Mouse (Mus musculus): ENCODE measurements around the gene Ly86.

Gene Ly86

GRCm38 (mm10) chr13:37431707-37432106, 86.7 kb downstream of the Ly86 start:
- in situ Hi-C loops (cut with MboI, MseI): no loop called here

GRCm38 (mm10) chr13:37432653-37433052, 87.6 kb downstream of the Ly86 start:
- in situ Hi-C loops (cut with MboI, MseI): no loop called here

- in situ Hi-C loops (cut with MboI, MseI): no loop called here
Observed at GRCm38 (mm10) chr13:37433142-37433541, 88.1 kb downstream of the Ly86 start.

- in situ Hi-C loops (cut with MboI, MseI): no loop called here
Observed at GRCm38 (mm10) chr13:37433730-37434129, 88.7 kb downstream of the Ly86 start.

DNA sequence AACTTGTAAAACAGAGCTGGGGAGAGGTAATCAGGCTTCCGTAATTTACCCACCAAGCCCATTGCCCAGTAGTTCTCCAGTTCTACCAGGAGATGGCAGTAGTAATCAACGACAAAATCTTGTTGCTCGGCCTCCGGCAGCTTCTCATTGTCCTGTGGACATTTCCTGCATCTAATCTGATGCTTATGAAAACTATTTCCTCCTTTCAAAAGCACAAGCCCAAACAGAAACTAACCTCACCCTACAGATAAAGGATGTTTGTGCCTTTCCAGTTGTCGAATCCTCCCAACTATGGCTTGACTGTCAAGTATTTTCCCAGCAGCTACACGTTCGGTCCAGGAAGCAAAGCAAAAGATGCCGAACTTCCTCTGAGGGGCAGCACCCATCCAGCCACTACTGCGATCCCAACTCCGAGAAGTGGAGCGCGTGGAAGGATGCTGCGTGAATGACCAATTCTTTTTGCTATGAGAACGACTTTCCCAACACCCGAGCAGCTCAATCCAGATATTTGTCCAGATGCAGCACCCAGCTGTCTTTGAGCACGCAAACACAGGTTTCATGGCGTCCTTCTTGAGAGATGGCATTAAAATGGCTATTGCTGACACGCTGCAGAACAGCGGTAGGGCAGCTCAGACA, 89.2 kb downstream of the Ly86 start:
- in situ Hi-C loops (cut with MboI, MseI): no loop called here

DNA sequence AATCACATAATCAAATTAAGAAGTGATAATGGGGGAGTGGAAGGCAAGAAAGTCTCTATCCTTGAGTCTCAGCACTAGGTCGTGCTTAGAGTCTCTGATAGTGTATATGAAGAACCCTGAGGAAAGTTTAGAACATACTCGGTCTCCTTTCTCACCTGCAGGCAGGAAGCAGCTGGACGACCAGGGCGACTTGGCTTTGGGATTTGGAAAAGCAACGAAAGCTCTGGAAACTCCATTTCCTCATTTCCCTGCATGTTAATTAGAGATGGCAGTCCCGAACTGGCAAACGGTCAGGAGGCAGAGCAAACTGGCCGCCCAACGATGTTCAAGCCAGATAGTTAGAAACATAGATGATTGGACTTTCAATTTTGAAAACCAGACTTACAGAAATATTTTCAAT, 89.8 kb downstream of the Ly86 start:
- in situ Hi-C loops (cut with MboI, MseI): no loop called here

DNA sequence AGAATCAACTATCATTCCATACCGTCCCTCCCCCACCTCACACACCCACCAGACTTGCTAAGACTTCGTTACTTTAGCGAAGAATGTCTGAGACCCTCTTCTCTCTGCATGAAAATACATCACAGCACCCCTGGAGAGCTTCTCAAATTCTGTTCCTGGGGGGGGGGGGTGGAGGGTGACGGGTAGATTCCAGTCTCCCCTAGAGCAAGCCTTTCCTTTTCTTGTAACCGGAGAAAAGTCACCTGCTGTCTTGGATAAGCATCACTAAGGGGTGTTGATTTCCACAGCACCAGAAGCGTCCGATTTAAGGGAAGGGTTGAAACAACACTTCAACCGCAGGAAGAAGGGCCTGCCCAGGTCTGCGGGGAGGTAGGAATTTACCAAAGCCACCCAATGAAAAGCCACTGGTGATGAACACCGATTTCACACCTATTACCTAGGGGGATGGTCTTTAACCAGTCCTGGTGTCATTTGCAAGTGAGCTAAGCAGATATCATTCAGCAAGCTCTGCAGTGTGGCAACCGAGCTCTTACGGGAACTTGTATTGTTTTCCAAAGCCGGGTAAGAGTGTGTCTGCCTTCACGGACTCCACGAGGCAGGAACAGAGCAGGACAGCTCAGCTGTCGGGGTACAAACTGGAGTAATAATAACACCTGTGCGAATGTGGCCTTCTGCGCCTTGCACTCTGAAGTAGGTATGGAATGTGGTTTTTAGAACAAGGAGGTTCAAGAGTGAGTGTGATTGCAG, 91.4 kb downstream of the Ly86 start:
- in situ Hi-C loops (cut with MboI, MseI): no loop called here

GRCm38 (mm10) chr13:37438788-37439187, 93.8 kb downstream of the Ly86 start:
- in situ Hi-C loops (cut with MboI, MseI): no loop called here

- in situ Hi-C loops (cut with MboI, MseI): no loop called here
Observed at GRCm38 (mm10) chr13:37439477-37439876, 94.5 kb downstream of the Ly86 start.

DNA sequence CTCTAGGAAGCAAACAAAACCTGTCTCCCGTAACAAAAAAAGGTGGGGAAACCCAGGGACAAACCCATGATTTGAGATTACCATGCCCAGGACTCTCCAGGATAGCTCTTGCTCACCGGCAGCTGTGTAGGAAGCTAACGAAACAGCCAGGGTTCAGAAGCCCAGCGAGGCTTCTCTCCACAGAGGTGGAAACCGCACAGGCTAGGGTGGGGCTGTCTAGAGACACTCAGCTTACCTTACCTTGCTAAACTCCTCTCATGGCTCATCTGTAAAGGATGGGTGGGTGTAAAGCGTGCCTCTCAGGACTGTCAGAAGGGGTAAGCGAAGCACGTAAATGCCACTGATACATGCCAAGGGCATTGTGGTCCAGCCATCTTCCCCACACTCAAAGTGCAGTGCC, 94.9 kb downstream of the Ly86 start:
- in situ Hi-C loops (cut with MboI, MseI): loop anchor here (10.0 kb wide), 1 partner anchor 175 kb away; no protein-coding TSS in a partner anchor

DNA sequence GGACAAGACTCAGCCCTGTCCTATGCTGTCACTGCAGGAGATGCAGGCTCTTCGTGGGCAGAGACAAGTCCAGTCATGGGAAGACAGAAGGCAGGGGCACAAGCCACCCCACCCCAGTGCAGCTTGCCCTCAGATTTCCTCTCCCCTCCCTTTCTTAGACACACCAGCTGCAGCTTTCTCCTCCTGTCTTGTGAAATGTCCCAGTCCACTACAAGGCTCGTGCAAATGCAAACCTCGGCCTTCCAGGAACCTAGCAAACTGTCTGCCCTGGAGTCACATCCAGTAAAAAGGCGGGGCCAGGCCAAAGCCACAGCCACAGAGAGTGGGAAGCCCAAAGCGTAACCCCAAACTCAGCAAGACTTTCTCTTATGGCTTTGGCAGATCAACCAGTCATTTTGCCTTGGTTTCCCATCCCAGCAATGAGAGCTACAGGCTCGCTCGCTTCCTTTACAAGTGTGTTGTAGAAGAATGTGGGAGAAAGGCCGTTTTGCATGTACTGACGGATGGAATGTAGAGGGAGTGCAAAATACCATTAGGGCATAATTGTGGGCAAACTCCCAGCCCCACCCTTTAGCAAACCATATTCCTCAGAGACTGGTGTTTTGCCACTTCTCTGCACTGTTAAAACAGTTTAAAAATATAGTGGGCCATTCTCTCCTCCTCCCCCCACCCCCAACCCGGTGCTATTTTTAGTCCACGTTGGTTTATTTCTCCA, 95.7 kb downstream of the Ly86 start:
- in situ Hi-C loops (cut with MboI, MseI): loop anchor here (10.0 kb wide), 1 partner anchor 174 kb away; no protein-coding TSS in a partner anchor

- in situ Hi-C loops (cut with MboI, MseI): loop anchor here (10.0 kb wide), 1 partner anchor 173 kb away; no protein-coding TSS in a partner anchor
Observed at GRCm38 (mm10) chr13:37442058-37442457, 97.0 kb downstream of the Ly86 start.

GRCm38 (mm10) chr13:37442531-37442930, 97.5 kb downstream of the Ly86 start:
- in situ Hi-C loops (cut with MboI, MseI): loop anchor here (10.0 kb wide), 1 partner anchor 172 kb away; no protein-coding TSS in a partner anchor

GRCm38 (mm10) chr13:37446699-37447258, 101.8 kb downstream of the Ly86 start:
- in situ Hi-C loops (cut with MboI, MseI): loop anchor here (10.0 kb wide), 1 partner anchor 168 kb away; no protein-coding TSS in a partner anchor

DNA sequence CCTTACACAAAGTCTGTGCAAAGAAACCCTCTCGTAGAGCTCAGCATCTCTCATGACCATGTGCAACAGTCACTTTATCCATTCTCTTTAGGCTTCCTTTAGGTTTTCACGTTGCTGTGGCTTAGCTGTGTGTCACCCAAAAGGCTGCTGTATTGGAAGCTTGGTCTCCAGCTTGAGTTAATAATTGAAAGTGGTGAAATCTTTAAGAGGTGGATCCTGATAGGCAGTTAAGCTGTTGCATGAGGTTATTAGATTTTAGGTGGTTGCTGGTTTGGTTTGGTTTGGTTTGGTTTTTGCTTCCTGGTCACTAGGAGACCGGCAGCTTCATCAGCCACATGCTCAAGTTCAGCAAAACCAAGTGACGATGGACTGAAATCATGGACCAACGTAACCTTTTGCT, 106.0 kb downstream of the Ly86 start:
- in situ Hi-C loops (cut with MboI, MseI): no loop called here

DNA sequence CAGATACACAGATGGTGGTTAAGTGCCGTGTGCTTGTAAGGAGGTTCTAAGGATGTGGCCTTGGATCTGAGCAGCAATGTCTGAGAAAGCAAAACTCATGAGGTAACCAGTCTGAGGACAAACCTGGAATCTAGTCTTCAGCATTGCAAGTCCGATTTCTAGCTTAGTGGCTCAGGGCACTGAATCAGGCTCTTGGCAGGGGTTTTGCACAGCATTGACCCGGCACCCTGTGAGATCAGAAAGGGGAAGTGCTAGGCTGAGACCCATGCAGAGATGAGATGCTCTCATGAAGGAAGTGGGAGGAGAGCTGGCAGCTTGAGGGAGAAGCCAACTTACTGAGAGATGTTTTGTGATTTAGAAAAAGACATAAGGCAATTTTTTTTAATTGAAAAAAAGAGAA, 106.5 kb downstream of the Ly86 start:
- in situ Hi-C loops (cut with MboI, MseI): no loop called here

DNA sequence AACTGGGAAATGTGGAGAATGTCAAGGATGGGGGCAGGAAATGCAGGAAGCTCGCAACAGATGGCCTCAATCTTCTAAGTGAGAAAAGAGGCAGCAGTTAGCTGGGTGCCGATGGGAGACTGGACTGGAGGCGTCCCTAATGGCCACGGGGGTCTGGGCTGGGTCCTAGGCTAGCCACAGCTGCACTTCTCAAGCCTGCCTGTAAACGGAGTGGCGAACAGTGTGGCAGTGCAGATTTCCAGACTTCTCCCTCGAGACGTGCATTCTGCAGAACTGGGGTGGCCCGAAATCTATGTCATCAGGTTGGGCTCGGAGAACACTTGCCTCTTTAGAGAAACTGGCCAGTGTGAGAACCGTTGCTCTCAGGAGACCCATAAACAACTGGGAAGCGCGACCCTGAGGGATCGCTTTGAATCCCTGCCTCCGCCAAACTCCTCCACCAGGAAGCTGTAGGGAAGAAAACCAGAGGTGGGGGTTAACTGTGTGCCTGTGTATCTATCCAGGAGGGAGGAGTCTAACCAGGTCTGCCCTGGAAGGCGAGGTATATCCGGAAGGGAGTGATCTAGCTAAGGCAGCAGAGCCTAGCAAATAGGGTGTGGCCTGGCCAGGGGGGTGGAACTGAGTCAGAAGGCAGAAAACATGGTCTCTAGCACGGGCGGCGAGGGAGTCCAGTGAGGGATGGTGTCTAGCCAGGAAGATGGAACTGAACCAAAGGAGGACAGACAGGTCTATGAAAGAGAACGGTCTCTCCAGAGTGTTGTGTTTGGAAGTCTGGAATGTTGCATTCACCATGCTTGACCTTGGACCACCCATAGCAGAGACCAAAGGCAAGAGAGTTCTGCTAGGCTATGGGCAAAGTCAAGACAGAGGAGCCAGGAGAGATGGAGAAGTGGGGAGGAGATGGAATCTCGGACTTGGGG, 107.3 kb downstream of the Ly86 start:
- in situ Hi-C loops (cut with MboI, MseI): no loop called here

DNA sequence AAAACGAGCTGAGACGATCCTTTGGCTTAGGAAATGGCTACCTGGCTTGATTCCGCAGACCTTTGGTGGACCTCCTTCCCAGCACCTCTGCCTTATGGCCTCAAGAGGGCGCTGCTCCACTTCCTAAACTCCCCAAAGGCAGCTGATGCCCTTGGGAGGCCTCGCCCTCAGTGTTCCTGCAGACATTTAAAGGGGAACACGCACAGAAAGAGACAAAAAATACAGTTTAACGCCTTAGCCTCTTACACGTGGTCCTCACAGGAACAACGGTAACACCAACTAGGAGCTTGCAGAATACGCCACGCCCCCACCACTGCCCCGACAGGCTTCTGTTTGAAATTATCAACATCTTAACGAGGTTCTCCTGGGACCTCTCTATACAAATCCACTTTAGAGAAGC, 108.2 kb downstream of the Ly86 start:
- in situ Hi-C loops (cut with MboI, MseI): no loop called here

DNA sequence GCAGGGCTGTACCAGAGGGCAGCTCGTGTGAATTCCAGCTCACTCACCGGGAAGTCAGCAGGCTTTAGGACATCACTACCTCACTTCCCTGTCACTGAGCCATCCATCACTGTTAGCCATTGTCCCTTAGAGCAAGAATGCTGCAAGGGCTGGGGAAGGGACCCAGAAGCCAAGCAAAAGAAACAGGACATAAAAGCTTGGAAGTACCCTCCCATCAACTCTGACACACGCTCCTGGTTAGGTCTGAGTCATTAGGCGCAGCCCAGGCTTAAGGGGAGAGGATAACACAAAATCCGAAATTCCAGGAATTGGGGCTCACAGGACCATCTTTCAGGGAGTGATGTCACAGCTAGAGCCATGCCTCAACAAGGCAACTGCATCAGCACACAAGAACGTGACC, 109.3 kb downstream of the Ly86 start:
- in situ Hi-C loops (cut with MboI, MseI): no loop called here

DNA sequence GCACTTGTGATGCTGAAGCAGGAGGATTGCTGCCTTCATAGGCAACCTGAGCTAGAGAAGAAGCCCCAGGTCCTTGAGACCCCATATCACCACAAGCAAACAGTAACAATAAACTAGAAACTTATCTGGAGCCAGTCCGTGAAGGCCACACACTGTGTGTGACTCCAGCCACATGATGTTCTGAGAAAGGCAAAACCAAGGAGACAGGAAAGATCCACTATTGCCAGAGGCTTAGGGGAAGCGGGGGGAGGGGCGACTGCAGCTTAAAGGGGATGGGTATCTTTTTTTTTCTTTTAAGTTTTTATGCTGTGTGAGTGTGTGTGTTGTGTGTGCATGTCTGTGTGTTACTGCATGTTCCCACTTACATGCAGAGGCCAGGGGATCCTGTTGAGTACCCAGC, 110.6 kb downstream of the Ly86 start:
- in situ Hi-C loops (cut with MboI, MseI): no loop called here
